Mouse (Mus musculus) hindbrain, embryonic 15.5 days (tissue): ENCODE results near the gene Patj. TPM values are rescaled to one million over a fixed set of nuclear protein-coding genes. Genes with fewer than 3 reads are reported as not detected.
"Not testable (repeated sequence)": the region's sequence is repeated elsewhere in the genome, so short reads cannot be mapped to it uniquely, and the experiment has no call there.

Experiments used
- ATAC-seq: fragments of 200-750 bp; cut with Nextera tagmentation; 2 replicates; pipeline ENCODE4 v1.8.0; 2017; ENCODE audit warnings: low read depth, moderate number of reproducible peaks, moderate TSS enrichment; ENCODE audit not compliant: low FRiP score
- H3K27ac ChIP-seq: fragments of 300-500 bp; sonication (generic); replicated peaks from 2 replicates; pipeline ENCODE4 v1.5.1; 2015; ENCODE audit warnings: mild to moderate bottlenecking, inconsistent platforms
- H3K27me3 ChIP-seq: fragments of 300-500 bp; sonication (generic); 2 replicates; pipeline ENCODE4 v1.6.1; 2015; ENCODE audit warnings: control low read depth, inconsistent platforms
- H3K36me3 ChIP-seq: fragments of 300-500 bp; sonication (generic); 2 replicates; pipeline ENCODE4 v1.6.1; 2015; ENCODE audit warnings: control low read depth, inconsistent platforms
- H3K4me1 ChIP-seq: fragments of 300-500 bp; sonication (generic); replicated peaks from 2 replicates; pipeline ENCODE4 v1.6.1; 2015; ENCODE audit warnings: control low read depth, inconsistent platforms
- H3K4me2 ChIP-seq: fragments of 300-500 bp; sonication (generic); 2 replicates; pipeline ENCODE4 v1.6.1; 2015; ENCODE audit warnings: moderate library complexity, mild to moderate bottlenecking, inconsistent platforms
- H3K4me3 ChIP-seq: fragments of 300-500 bp; sonication (generic); 2 replicates; pipeline ENCODE4 v1.5.1; 2015; ENCODE audit warnings: mild to moderate bottlenecking, inconsistent platforms
- H3K9ac ChIP-seq: fragments of 300-500 bp; sonication (generic); 2 replicates; pipeline ENCODE4 v1.6.1; 2015; ENCODE audit warnings: inconsistent platforms
- H3K9me3 ChIP-seq: fragments of 300-500 bp; sonication (generic); 2 replicates; pipeline ENCODE4 v1.6.1; 2016; ENCODE audit warnings: control low read depth, inconsistent platforms
- WGBS: fragments of 180-500 bp; shearing (Covaris S2); methylation state at CpG from one replicate; pipeline ENCODE4 v1.1.7; 2015; 5-methylcytosine and 5-hydroxymethylcytosine counted together
- polyA plus RNA-seq: library from polyadenylated mRNA; unstranded; fragments of >200 nt; fragmentation: Nextera tagmentation; extraction: Ambion mirVana; gene quantifications from 2 replicates; pipeline ENCODE4 v1.2.1, GENCODE M21; 2015

Gene Patj
- polyA plus RNA-seq, 1 experiment from 2014 or later, result 10.8 TPM

DNA sequence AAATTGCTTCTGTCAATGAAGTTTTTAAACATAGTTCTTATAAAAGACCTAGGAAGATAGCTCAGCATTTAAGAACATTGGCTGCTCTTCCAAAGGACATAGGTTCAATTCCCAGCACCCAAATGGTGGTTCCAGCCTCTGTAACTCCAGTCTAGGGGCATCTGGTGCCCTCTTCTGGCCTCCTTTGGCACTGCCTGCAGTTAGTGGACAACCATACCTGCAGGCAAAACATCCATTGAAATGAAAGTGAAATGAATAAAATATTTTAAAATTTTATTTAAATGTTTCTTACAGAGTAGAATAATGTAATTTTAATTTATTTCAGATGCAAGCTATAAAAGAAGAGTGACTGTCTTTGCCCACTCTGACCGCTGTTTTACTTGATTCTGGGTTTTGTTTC lies 294.4 kb downstream of the Patj start:
- peaks cover 10% of the 10 kb centered on the region; the same call in 1 of the 2 replicates for H3K4me1 ChIP-seq
- H3K27ac ChIP-seq, result no peak overlapping the region
- ATAC-seq, result no peak
- H3K27me3 ChIP-seq, result no peaks in the 10 kb centered on the region
- 97% methylated on average over 1 of the region's 1 CpGs for WGBS
- no peak overlapping the region for H3K4me2 ChIP-seq
- H3K9me3 ChIP-seq, result no peaks in the 10 kb centered on the region
- no peak overlapping the region for H3K9ac ChIP-seq
- H3K36me3 ChIP-seq, result no peaks in the 10 kb centered on the region
- no peak overlapping the region for H3K4me3 ChIP-seq

DNA sequence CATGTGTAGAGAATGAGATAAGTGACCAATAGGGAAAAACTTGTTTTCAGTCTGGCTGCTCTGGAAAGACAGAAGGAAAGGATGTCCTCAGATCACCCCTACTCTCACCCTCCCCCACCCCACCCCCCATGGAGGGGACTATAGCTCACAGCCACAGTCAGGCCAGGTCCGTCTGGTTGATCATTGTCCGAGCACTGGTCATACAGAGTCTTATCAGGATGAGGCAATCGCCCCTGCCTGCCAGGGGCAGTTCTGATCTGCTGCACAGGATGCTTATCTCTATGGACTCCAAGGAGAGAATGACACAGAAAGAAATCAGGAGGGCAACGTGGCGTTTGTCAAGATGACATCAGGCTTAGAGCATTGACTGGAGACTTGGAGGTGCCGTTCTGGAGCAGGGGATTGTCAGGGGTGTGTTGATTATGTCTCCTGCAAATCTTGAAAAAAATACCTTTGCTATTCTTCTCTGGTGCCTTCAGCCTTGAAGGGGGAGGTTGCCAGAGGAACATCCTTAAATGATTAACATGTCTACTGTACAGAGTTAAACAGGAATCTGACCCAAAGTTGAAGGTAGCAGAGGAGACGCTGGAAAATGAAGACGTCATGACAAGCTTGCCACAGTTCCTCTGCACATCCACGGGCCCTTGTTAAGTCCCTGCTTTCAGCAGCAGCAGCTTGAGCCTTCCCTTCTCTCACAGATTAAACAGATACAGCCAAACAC lies 298.0 kb downstream of the Patj start:
- H3K4me2 ChIP-seq, result no peak overlapping the region
- no peaks in the 10 kb centered on the region for H3K36me3 ChIP-seq
- H3K9ac ChIP-seq, result no peak overlapping the region
- H3K27me3 ChIP-seq, result no peaks in the 10 kb centered on the region
- WGBS, result 64% methylated on average over 9 of the region's 9 CpGs
- no peak for ATAC-seq
- H3K9me3 ChIP-seq, result no peaks in the 10 kb centered on the region
- no peak overlapping the region for H3K27ac ChIP-seq
- H3K4me1 ChIP-seq, result 0 out of 2 replicates have a peak, but pooled peaks cover under 1% of the 10 kb centered on the region
- H3K4me3 ChIP-seq, result no peak overlapping the region

DNA sequence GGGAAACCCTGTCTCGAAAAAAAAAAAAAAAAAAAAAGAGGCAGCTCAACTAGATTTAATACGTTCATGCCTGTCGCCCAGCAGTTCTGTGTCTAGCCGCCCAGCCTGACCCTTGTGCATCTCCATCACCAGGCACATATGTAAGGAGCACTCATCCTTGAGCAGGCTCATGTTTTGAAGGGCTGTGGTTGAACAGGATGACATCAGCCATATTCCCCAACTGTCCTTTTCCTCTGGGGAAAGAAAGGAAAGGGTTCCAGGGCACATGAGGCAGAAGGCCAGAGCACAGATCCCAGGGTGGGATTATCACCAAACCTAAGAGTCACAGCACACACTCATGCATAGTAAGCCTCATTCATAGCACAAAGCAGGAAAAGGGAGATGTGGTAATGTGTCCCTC lies 302.3 kb downstream of the Patj start:
- Histone ChIP-seq H3K9me3 (no peaks in the 10 kb centered on the region), H3K9ac (no peak overlapping the region), H3K27me3 (no peaks in the 10 kb centered on the region), H3K4me1 (peaks cover 7% of the 10 kb centered on the region; the same call in 1 of the 2 replicates), H3K4me3 (no peak overlapping the region), H3K4me2 (no peak overlapping the region), H3K36me3 (no peaks in the 10 kb centered on the region), H3K27ac (no peak overlapping the region)
- WGBS, result 89% methylated on average over 4 of the region's 4 CpGs
- ATAC-seq, result no peak

DNA sequence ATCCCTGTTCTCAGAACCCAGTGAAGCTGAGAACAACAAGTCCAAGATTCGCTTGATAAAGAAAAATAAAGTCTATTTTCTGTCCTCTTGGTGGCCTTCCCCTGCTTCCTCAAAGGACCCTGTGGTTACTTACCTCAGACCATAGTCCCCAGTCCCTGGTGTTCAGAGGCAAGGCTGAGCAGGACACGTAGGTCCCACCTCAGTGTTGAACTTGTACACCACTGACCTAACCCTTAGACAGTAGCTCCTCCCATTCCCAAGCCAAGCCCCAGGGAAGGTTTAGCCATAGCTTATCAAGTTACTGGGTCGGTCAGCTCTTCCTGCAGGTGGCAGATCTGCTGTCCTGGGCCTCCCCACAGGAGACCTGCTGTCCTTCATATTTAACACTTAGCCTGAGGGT lies 303.3 kb downstream of the Patj start:
- 74% methylated on average over 3 of the region's 3 CpGs for WGBS
- no peak overlapping the region for H3K4me2 ChIP-seq
- peaks cover 7% of the 10 kb centered on the region; the same call in 1 of the 2 replicates for H3K4me1 ChIP-seq
- no peak for ATAC-seq
- H3K36me3 ChIP-seq, result no peaks in the 10 kb centered on the region
- no peak overlapping the region for H3K4me3 ChIP-seq
- H3K27ac ChIP-seq, result no peak overlapping the region
- H3K27me3 ChIP-seq, result no peaks in the 10 kb centered on the region
- H3K9ac ChIP-seq, result no peak overlapping the region
- H3K9me3 ChIP-seq, result no peaks in the 10 kb centered on the region

DNA sequence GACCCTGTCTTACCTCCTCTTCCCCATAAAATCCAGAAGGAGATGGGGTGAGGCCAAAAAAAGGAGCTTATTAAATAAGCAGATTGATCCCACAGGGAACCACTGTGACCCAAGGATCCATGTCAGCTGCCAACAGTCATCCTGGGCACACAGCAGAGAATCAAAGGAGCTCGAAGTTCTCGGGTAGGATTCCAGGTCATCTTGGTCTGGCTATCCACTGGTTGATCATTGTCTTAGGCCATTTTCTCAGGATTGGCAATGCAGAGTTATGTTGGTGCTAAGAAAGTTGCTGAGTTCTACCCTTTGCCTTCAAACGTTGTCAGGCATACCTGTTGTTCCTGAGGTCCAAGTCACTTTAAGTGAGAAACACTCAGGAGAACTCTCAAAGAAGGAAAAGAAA lies 304.6 kb downstream of the Patj start:
- Histone ChIP-seq H3K4me3 (no peak overlapping the region), H3K27ac (no peak overlapping the region), H3K9ac (no peak overlapping the region), H3K36me3 (no peaks in the 10 kb centered on the region), H3K4me2 (no peak overlapping the region), H3K4me1 (peaks cover 7% of the 10 kb centered on the region; the same call in 1 of the 2 replicates), H3K27me3 (no peaks in the 10 kb centered on the region), H3K9me3 (no peaks in the 10 kb centered on the region)
- ATAC-seq, result no peak
- 94% methylated on average over 3 of the region's 3 CpGs for WGBS

DNA sequence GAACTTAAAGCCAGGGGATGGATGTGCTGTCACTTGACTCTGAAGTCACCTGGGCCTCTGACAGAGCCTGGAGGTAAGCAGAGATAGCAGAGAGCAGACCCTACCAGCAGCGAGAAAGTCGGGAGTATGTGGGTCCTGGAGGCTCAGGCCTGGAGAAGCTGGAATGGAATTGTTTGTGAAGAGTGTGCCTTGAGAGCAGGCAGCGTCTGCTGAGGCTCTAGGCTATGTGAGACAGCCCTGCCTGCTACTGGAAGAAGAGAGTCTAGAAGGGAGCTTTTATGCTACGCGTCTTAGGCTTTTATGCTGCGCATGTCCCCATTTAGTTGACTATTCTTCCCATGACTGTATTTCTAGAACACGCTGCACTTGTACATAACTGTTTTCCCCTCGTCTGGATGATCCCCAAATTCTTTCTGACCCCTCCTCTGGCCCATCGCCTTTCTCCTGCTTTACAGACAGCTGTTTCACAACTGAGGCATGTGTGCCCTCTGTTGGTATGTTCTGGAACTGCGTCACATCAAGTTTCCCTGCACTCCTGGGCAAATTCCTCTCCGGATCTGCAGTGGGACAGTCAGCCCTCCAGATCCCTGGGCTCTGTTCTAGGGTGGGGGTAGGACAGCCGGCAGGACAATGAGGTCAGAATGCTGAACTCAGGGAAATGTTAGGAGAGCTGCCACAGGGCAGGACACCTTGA lies 306.8 kb downstream of the Patj start:
- H3K27me3 ChIP-seq, result no peaks in the 10 kb centered on the region
- no peak overlapping the region for H3K4me3 ChIP-seq
- peaks cover 7% of the 10 kb centered on the region; the same call in 1 of the 2 replicates for H3K4me1 ChIP-seq
- peak overlapping the region; percentile 26; the same call in 1 of the 2 replicates for H3K4me2 ChIP-seq
- no peaks in the 10 kb centered on the region for H3K36me3 ChIP-seq
- 0 out of 2 replicates have a peak overlapping the region, but pooled peaks have one; percentile 47 for H3K27ac ChIP-seq
- no peaks in the 10 kb centered on the region for H3K9me3 ChIP-seq
- ATAC-seq, result peak; percentile 71; the same call in 1 of the 2 replicates
- 27% methylated on average over 12 of the region's 12 CpGs for WGBS
- no peak overlapping the region for H3K9ac ChIP-seq

DNA sequence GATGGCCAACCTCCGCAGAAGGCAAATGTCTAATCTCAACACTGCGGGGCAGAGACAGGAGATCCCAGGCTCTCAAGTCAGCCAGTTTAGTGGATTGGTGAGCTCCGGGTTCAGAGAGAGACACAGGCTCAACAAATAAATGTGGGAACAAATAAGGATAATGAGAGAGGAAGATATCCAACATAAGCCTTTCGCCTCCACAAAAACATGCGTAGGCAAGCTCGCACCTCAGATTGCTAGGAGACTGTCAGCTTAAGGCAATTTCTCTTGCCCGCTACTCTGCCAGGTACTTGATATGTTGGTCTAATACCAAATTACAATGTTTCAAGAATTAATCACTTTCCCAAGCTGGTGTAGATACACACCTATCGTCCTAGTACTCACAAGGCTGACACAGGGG lies 315.3 kb downstream of the Patj start:
- no peaks in the 10 kb centered on the region for H3K4me1 ChIP-seq
- ATAC-seq, result no peak
- no peak overlapping the region for H3K27ac ChIP-seq
- WGBS, result 96% methylated on average over 8 of the region's 8 CpGs
- H3K27me3 ChIP-seq, result no peaks in the 10 kb centered on the region
- H3K9ac ChIP-seq, result no peak overlapping the region
- no peak overlapping the region for H3K4me3 ChIP-seq
- H3K36me3 ChIP-seq, result no peaks in the 10 kb centered on the region
- no peak overlapping the region for H3K4me2 ChIP-seq
- H3K9me3 ChIP-seq, result no peaks in the 10 kb centered on the region

DNA sequence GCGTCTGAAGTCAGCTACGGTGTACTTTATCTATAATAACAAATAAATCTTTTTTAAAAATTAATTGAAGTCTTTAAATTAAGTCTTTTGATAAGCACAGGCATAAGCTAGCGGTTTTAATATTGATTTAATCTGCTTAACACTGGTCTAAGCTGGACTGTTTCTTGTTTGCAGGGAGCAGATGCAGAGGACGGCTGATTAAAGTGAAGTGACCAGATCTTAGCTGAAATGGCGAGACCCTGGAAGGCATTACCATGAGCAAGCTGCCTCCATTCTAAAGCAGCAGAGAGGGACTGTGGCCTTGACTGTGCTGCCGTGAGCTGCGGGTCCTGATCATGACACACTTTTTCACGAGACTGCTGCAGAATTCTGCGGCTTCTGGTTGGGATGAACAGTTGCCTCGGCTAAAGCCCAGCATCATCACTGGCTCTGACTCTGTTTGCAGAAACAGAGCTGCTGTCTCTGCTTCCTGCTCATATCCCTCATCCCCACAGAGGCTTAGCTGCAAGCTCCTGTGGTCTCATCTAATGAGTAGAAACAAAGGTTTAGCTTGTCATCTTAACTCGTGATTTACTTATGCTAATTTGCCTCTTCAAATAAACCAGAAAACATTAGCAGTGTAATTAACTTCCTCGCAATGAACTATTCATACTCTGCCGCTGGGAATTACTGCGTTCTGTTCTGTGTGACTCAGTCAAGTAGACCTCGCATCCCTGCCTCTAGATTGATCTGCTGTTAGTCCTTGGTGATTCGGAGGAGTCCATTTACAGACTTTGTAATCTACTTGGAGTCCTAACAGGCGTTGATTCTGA lies 322.4 kb downstream of the Patj start:
- 72% methylated on average over 17 of the region's 17 CpGs for WGBS
- Histone ChIP-seq H3K4me2 (no peak overlapping the region), H3K27me3 (no peaks in the 10 kb centered on the region), H3K27ac (peak overlapping the region; percentile 11; the same call in 1 of the 2 replicates), H3K36me3 (no peaks in the 10 kb centered on the region), H3K4me3 (no peak overlapping the region), H3K4me1 (no peaks in the 10 kb centered on the region), H3K9me3 (no peaks in the 10 kb centered on the region), H3K9ac (no peak overlapping the region)
- peak; percentile 81 for ATAC-seq

DNA sequence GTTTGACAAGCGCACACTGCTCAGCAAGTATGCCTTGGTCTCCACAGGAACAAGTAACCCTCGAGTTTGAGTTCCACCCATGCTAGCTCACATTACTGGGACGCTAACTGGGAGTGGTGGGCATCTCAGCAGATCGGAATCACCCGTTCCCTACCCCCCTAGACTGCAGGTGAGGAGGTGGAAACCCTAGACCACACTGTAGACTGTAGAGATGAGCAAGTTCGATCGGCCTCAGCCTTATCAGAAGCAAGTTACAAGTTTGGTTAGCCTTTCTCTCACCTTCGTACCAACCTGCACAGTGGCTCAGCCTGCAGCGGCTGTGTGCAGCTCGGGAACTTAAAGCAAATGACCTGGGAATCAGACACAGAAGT lies 322.9 kb downstream of the Patj start:
- no peak overlapping the region for H3K4me2 ChIP-seq
- no peaks in the 10 kb centered on the region for H3K9me3 ChIP-seq
- WGBS, result 81% methylated on average over 10 of the region's 10 CpGs
- H3K9ac ChIP-seq, result no peak overlapping the region
- peak; percentile 49; the same call in 1 of the 2 replicates for ATAC-seq
- H3K4me1 ChIP-seq, result no peaks in the 10 kb centered on the region
- no peak overlapping the region for H3K4me3 ChIP-seq
- no peaks in the 10 kb centered on the region for H3K36me3 ChIP-seq
- no peaks in the 10 kb centered on the region for H3K27me3 ChIP-seq
- no peak overlapping the region; the same call in 1 of the 2 replicates for H3K27ac ChIP-seq

DNA sequence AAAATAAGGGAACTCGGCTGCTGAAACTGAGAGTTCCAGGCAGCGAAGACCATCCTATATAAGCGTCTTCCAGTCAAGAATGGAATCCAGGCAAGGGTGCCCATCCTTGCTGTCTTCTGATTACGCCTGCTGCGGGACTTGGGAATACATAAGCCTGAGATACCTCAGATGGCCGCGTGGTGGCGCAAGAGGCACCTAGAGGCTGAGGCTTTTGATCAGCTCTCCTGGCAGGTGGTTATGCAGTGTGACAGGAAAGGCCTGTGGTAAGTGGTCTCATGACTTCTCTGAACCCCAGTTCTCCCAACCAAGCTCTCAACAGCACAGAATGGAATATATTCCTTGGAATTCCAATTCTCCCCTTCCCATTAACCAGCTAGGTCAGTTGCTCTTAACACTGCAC lies 326.9 kb downstream of the Patj start:
- no peaks in the 10 kb centered on the region for H3K36me3 ChIP-seq
- ATAC-seq, result no peak
- H3K27me3 ChIP-seq, result peaks cover 18% of the 10 kb centered on the region
- no peak overlapping the region for H3K27ac ChIP-seq
- H3K9ac ChIP-seq, result no peak overlapping the region
- no peak overlapping the region for H3K4me3 ChIP-seq
- H3K4me1 ChIP-seq, result peaks cover 11% of the 10 kb centered on the region
- H3K9me3 ChIP-seq, result no peaks in the 10 kb centered on the region
- WGBS, result 11% methylated on average over 8 of the region's 8 CpGs
- H3K4me2 ChIP-seq, result no peak overlapping the region

DNA sequence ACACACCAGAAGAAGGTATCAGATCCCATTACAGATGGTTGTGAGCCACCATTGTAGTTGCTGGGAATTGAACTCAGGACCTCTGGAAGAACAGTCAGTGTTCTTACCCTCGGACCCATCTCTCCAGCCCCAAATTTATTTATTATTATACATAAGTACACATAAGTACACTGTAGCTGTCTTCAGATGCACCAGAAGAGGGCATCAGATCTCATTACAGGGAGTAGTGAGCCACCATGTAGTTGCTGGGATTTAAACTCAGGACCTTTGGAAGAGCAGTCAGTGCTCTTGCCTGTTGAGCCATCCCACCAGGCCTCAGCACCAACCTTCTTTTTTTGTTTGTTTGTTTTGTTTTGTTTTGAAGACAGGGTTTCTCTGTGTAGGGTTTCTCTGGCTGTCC lies 329.1 kb downstream of the Patj start:
- H3K4me1 ChIP-seq, result peaks cover 20% of the 10 kb centered on the region
- H3K9ac ChIP-seq, H3K4me2 ChIP-seq, H3K4me3 ChIP-seq, H3K9me3 ChIP-seq, ATAC-seq, H3K27ac ChIP-seq, H3K36me3 ChIP-seq: not testable (repeated sequence)
- H3K27me3 ChIP-seq, result peaks cover 35% of the 10 kb centered on the region
- 97% methylated on average over 1 of the region's 1 CpGs for WGBS

DNA sequence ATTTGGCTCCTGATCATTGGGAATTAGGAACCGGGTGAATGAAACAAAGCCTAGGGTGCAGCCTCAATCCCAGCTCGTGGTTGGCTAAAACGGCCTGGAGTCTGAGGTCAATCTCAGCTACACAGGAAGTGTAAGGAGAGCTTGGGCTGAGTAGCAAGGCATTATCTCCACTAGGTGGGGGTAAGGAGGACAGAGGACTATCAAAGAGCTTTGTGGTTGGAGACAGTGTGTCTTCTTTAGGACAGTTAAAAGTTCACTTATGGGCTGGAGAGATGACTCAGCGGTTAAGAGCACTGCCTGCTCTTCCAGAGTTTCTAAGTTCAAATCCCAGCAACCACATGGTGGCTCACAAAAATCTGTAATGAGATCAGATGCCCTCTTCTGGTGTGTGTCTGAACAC lies 329.9 kb downstream of the Patj start:
- ATAC-seq, result no peak
- Histone ChIP-seq H3K27me3 (peaks cover 35% of the 10 kb centered on the region), H3K4me1 (peaks cover 20% of the 10 kb centered on the region), H3K27ac (no peak overlapping the region), H3K9ac (no peak overlapping the region), H3K4me3 (no peak overlapping the region), H3K9me3 (no peaks in the 10 kb centered on the region), H3K4me2 (no peak overlapping the region), H3K36me3 (no peaks in the 10 kb centered on the region)
- 39% methylated on average over 4 of the region's 4 CpGs for WGBS
